Mouse (Mus musculus): ENCODE results near the gene Rpl27.
"Not testable (repeated sequence)": the region's sequence is repeated elsewhere in the genome, so short reads cannot be mapped to it uniquely, and the experiment has no call there.

Gene Rpl27

DNA sequence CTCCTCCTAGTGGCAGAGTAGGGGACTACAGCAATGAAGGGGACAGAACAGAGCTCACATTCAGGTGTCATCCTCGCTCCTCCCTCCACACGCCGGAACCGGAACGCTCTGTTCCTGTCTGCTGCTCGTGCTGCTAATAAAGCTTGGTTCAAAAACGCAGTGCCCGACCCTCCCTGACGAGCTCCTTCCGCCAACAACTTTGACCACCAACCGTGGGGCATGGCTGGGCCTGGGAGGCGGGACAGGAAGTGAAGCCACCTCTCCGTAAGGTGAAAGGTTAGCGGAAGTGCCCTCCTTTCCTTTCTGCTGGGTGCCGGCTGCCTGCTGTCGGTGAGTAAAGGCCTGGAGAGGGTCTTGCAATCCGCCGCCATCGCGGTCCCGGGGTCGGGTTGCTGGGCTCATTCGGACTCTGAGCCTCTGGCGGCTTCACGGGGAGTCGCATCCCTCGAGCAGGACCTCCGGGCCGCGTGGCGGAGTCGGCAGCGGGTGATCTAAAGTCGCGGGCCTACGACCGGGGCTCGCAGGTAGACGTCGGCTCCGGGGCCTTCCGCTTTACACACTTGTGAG lies at the start of gene Rpl27:
TSS of gene Rpl27 (plus strand) at position 172 of the 567 bp plus-strand sequence.
- DNase-seq (ENCODE audit: low read depth, low spot score) = peak; percentile 98

DNA sequence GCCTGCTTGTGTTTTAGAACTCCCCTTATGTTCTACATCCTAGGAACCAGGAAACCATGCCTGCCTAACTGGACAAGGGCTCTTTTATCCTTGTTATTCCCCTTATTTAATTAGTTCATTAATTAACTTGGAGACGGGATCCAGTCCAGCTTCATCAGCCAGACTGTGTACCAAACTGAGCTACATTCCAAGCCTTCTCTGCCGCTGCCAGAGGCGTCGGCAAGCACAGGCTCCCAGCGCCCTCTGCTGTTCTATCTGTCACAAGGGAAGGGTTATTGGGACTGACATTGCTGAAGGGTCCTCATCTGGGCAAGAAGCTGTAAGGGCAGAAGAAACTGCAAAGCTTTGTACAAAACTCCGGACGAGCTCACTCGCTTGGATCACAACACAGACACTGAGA lies 47.0 kb upstream of the Rpl27 start:
- peak; percentile 34 for DNase-seq (ENCODE audit: low read depth, low spot score)

- no peak for DNase-seq (ENCODE audit: low read depth, low spot score)
Observed at GRCm38 (mm10) chr11:101415306-101415705, 26.8 kb upstream of the Rpl27 start.

DNA sequence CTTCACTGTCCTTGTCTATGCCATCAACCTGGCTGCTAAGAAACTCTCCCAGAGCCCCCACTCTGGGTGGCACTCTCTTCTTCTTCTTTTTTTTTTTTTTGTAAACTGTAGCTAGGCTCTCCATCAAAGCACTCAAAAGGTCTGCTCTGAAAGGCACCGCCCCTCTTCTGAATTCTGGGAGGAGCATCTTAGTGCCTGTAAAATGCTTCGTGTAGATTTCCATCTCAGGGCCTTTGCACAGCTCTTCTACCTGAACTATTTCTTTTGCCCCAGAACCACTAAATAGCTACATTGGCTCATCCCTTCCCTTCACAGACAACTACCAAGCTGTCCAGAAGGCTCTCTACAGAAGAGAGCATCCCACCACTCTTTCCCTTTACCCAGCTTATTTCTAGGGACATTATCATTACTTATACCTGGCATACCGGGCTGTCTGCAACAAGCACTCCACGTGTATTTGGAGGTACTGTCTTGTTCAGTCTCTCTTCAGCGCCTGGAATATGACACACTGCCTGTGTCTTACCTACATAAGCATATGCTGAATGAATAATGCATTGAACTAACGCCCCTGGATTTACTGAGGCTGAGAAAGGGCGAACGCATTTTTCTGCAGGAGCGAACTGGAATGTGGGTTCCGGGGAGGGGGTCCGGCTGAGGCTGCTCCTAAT lies 25.5 kb upstream of the Rpl27 start:
- no peak for DNase-seq (ENCODE audit: low read depth, low spot score)

GRCm38 (mm10) chr11:101417101-101417855 lies 24.8 kb upstream of the Rpl27 start, which contains the start of gene Aarsd1:
Aarsd1 (minus strand) TSS chr11:101417615.
- DNase-seq (ENCODE audit: low read depth, low spot score) = peak; percentile 75

GRCm38 (mm10) chr11:101418991-101419390 lies 23.1 kb upstream of the Rpl27 start:
- no peak for DNase-seq (ENCODE audit: low read depth, low spot score)

DNA sequence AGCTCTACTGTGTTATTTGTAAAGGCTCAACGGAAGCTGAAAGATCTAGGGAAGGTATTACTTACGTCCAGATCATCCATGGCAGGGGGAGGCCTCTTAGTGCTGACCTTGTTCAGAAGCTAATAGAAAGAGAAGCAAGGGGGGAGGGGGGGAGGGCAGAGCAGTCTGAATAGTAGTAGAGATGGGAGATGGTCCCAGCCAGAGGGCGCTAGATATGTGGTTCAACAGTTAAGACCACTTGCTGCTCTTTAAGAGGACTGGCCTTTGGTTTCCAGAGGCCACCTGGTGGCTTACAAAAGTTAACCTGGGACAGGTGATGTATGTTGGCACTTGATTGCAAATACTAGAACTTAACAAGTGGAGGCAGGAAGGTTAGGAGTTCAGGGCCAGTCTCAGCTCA lies 22.5 kb upstream of the Rpl27 start:
- DNase-seq (ENCODE audit: low read depth, low spot score) = no peak

DNA sequence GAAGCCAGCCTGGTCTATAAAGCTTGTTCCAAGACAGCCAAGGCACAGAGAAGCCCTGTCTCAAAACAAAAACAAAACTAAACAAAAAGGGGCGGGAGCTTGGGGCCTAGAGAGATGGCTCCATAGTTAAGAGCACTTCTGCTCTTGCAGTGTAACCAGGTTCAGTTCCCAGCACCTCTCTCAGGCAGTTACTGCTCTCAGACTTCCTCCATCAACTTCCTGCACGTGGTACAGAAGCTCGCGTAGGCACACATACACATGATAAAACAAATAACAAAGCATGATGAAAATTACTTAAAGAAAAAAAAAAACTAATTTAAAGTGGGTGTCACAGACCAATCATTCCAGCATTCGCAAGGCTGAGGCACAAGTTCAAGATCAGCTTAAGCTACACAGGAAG lies 21.9 kb upstream of the Rpl27 start:
- no peak for DNase-seq (ENCODE audit: low read depth, low spot score)

DNA sequence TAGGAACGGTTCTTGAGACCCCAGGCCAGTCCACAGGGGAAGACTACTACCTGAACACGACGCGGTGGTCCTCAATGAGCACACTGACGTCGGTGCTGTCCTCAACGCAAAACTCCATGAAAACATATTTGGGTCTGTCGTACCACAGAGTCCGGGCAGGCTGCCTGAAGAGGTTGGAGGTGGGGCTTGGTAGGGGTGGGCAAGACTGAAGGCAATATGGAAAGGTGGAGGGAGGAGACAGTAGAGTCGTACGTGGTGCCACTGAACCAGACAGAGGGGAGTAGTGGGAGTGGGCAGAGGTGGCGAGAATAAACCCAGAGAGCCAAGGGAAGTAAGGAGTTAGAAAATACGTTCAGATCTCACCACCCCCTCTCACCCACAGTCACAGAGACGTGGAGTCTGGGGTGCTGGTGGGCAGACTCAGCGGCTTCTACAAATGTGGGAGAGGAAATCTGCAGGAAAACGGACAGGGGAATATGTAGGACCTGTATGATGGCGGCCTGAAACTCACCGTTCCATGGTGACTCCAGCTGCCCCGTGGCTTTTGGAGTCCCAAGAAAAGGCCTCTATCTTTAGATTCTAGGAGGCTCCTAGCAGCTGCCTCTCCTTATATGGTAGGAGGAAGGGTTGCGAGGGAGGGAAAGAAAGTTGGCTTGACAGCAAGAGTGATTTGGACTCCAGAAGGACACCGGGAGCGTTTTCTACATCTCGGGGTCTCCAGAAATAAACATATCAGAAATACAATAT lies 17.8 kb upstream of the Rpl27 start, which contains the start of gene Gm27029:
TSS of gene Gm27029 (minus strand) at position 692 of the 747 bp plus-strand sequence.
- DNase-seq (ENCODE audit: low read depth, low spot score) = no peak

DNA sequence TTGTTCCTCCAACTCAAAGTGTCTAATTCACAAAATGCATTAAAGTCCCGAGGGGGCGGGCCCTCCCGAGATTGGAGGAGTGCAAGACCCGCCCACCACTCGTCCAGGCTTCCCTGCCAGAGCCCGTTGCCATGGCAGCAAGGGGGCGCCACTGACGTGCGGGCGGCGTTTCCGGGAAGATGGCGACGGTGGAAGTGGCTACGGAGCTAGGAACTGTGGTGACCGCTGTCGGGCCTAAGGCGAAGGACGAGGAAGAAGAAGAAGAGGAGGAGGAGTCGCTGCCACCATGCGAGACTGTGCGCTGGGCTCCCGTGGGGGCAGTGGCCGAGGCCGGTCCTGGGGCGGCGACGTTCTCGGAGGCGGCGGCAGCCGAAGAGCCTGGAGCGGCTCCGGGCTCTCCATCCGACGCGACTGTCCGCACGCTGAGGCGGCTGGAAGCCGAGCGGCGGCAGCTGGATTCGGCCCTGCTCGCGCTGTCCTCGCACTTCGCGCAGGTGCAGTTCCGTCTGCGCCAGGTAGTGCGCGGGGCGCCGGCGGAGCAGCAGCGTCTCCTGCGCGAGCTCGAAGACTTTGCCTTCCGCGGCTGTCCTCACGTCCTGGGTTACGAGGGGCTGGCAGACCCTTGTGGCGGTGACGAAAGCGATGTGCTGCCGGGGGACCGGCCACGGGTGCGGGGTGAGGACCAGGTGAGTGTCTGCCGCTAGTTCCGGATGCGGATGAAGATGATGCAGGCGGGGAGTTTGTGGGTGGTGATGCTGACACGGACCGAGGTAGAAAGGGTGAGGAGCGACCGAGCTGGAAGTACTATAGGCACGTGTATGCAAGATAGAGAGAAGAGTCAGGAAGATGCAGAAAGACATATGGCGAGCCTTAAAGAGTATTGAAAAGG lies 16.9 kb upstream of the Rpl27 start, which contains the start of the genes Rundc1 and Ptges3l:
TSS of gene Rundc1 (plus strand) at position 161 of the 889 bp plus-strand sequence.
TSS of gene Ptges3l (minus strand) at position 409 of the 889 bp plus-strand sequence.
- peak; percentile 82 for DNase-seq (ENCODE audit: low read depth, low spot score)

DNA sequence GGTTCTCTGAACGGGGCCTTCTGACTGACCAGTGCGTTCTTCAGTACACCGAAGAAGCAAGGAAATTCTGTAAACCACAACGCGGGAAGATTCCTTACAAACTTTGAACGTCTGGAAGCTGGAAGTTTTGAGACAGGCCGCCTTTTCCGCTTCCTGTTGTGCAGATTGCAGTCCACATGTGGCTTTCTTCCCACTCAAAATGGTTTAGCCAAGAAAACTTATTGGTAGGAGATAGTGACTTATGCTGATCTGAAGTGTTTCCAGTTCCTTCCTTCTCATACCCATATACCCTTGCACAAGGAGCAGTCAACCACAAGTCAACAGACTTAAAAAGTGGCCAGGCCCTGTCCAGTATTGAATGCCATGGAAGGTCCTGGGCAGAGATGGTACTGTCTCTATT lies 15.9 kb upstream of the Rpl27 start:
- DNase-seq (ENCODE audit: low read depth, low spot score) = no peak

DNA sequence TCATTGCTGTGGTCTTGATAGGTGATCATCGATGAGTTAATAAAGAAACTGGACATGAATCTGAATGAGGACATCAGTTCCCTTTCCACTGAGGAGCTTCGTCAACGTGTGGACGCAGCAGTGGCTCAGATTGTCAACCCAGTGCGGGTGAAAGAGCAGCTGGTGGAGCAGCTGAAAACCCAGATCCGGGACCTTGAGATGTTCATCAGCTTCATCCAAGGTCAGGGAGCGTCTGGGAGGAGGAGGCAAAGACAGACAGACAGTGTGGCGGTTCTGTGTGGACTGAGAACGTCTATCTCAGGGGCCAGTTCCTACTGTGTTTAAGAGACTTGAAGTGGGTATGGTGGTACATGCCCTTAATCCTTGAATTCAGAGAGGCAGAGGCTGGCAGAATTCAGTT lies 10.8 kb upstream of the Rpl27 start:
- DNase-seq (ENCODE audit: low read depth, low spot score) = no peak

DNA sequence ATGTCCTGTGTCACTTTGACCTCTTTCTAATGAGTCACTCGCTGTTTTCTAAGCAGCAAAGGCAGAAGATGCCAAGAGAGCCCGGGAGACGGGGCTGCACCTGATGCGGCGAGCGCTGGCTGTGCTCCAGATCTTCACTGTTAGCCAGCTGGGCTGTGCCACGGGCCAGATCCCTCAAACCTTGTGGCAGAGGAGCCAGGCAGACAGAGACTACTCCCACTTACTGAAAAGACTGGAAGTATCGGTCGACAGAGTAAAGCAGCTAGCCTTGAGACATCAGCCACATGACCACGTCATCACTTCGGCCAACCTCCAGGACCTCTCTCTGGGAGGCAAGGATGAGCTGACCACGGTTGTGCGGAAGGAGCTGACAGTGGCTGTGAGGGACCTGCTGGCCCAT lies 8.7 kb upstream of the Rpl27 start:
- no peak for DNase-seq (ENCODE audit: low read depth, low spot score)

DNA sequence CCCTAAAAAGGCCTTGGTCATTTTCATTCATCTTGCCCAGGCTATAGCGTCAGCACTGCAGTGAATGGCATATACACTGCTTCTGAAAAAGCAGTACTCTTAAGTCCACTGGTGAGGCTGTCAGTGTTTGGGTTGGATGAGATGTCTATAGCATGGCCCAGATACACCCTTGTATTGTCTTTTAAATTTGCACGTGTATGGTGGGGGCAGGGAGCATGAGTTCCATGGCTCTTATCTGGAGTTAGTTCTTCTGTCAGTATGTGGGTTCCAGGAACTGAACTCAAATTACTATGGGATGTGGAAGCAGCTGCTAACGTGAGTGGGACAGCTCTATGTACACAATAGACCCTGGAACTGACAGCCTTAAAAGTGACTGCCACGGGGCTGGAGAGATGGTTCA lies 6.3 kb upstream of the Rpl27 start:
- no peak for DNase-seq (ENCODE audit: low read depth, low spot score)

GRCm38 (mm10) chr11:101436916-101437315 lies 5.2 kb upstream of the Rpl27 start:
- no peak for DNase-seq (ENCODE audit: low read depth, low spot score)

DNA sequence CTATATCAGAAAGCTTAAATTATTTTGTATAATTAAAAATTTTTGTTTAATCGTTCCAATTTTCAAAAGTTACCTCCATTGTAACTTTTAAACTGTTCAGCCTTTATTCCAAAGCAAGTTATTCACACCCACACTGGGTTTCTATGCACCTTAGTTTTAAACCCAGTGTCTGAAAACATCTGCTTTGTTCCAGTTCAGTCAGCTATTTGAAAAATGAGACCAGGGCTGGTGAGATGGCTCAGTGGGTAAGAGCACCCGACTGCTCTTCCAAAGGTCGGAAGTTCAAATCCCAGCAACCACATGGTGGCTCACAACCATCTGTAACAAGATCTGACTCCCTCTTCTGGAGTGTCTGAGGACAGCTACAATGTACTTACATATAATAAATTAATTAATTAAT lies 4.1 kb upstream of the Rpl27 start:
- DNase-seq (ENCODE audit: low read depth, low spot score) = not testable (repeated sequence)

- DNase-seq (ENCODE audit: low read depth, low spot score) = not testable (repeated sequence)
Observed at GRCm38 (mm10) chr11:101441450-101442126, 510 bp upstream of the Rpl27 start.

DNA sequence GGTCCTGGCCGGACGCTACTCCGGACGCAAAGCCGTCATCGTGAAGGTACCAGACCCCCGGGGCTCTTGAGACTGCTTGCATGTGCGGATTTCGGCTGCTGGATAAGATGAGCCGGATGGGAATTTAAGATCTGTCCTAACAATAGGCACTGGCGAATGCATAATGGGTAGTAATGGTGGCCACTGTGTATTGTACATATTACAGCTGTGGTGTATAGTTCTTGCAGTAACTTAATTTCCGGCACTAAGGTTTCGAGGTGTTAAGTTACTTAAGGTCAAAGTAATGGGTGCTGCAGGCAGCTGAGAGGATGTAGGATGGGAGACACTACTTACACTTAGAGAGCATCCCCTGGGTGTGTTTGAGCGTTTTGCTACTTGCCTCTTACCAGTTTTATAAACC lies 662 bp downstream of the Rpl27 start:
- DNase-seq (ENCODE audit: low read depth, low spot score) = no peak

GRCm38 (mm10) chr11:101446319-101446718 lies 4.2 kb downstream of the Rpl27 start:
- DNase-seq (ENCODE audit: low read depth, low spot score) = no peak

DNA sequence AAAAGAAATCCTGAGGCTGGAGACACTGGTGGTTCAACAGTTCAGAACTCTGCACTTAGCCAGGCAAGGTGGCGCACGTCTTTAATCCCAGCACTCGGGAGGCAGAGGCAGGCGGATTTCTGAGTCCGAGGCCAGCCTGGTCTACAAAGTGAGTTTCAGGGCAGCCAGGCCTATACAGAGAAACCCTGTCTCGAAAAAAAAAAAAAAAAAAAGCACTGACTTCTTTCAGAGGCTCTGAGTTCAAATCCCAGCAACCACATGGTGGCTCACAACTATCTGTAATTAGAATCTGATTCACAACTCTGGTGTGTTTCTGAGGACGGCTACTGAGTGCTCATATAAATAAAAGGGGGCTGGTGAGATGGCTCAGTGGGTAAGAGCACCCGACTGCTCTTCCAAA lies 4.8 kb downstream of the Rpl27 start:
- DNase-seq (ENCODE audit: low read depth, low spot score) = not testable (repeated sequence)
